Mouse (Mus musculus) E14TG2a.4 (cell line): ENCODE measurements around the gene Sox5.

ENCODE experiments used
- CTCF ChIP-seq: conservative IDR thresholded peaks from 2 replicates; pipeline ENCODE4 v1.5.1; 2014; ENCODE audit warnings: low read length
- POU5F1 ChIP-seq: IDR thresholded peaks from 2 replicates; pipeline ENCODE4 v1.6.1; 2014; ENCODE audit warnings: low read length, borderline replicate concordance

GRCm38 (mm10) chr6:144641888-144642287 lies 139.9 kb downstream of the Sox5 start:
- no peak for TF ChIP-seq POU5F1
- no peak for TF ChIP-seq CTCF
